Mouse (Mus musculus): Measurements from ENCODE around the gene Tmem235. TPM values are rescaled to one million over a fixed set of nuclear protein-coding genes. Genes with fewer than 3 reads are reported as not detected.
"Not testable (repeated sequence)": the region's sequence is repeated elsewhere in the genome, so short reads cannot be mapped to it uniquely, and the experiment has no call there.

The Tmem235 gene
- total RNA-seq, 1 experiment: 0.36 TPM

- in situ Hi-C loops (cut with MboI; ENCODE audit: low sequenced_read_pairs in 2 of 2, unreplicated experiment in 2 of 2): no loop called here
- no peak for DNase-seq (ENCODE audit: low read depth, low spot score)
- Histone ChIP-seq H3K36me3 (ENCODE audit: control insufficient read depth, insufficient read depth, low read length, poor library complexity, severe bottlenecking) (no peaks in the 10 kb centered on the region), H3K4me3 (ENCODE audit: insufficient read depth in 1 of 2, low read depth in 1 of 2, low read length in 2 of 2, poor library complexity in 1 of 2, severe bottlenecking in 1 of 2) (no peak overlapping the region), H3K9ac (ENCODE audit: insufficient read depth, low read depth, low read length, poor library complexity, severe bottlenecking) (peak overlapping the region; percentile 14; the same call in 1 of the 2 replicates), H3K4me1 (ENCODE audit: control insufficient read depth in 2 of 2, insufficient read depth in 2 of 2, low read length in 2 of 2, poor library complexity in 1 of 2) (peaks cover 7 to 16% of the 10 kb centered on the region in 2 experiments), H3K27ac (ENCODE audit: insufficient read depth, low read depth, low read length, poor library complexity, severe bottlenecking) (no peak overlapping the region), H3K9me3 (ENCODE audit: control insufficient read depth, insufficient read depth, low read depth, low read length) (no peaks in the 10 kb centered on the region)
- no peak for TF ChIP-seq ZC3H11A (IDR thresholded peaks at IDR 0.05; ENCODE audit: borderline replicate concordance, low read depth, low read length)
- no peak for TF ChIP-seq HCFC1 (IDR thresholded peaks at IDR 0.05; ENCODE audit: borderline replicate concordance, insufficient read depth, low read length)
- TF ChIP-seq MAFK (IDR thresholded peaks at IDR 0.05; ENCODE audit: insufficient read depth, low read depth, low read length): no peak
- TF ChIP-seq ZNF384 (IDR thresholded peaks at IDR 0.05; ENCODE audit: low read depth, low read length): no peak
- no peak for TF ChIP-seq CHD2 (IDR thresholded peaks at IDR 0.05; ENCODE audit: low read depth, low read length)
These were observed 31.5 kb upstream of the Tmem235 start for GRCm38 (mm10) chr11:117828888-117829604.

GRCm38 (mm10) chr11:117829671-117830215 is 30.8 kb upstream of the Tmem235 start:
- no peak for DNase-seq (ENCODE audit: low read depth, low spot score)
- H3K9me3 ChIP-seq (ENCODE audit: control insufficient read depth, insufficient read depth, low read depth, low read length): no peaks in the 10 kb centered on the region
- TF ChIP-seq CHD2 (IDR thresholded peaks at IDR 0.05; ENCODE audit: low read depth, low read length): no peak
- no peak for TF ChIP-seq HCFC1 (IDR thresholded peaks at IDR 0.05; ENCODE audit: borderline replicate concordance, insufficient read depth, low read length)
- TF ChIP-seq MAFK (IDR thresholded peaks at IDR 0.05; ENCODE audit: insufficient read depth, low read depth, low read length): no peak
- no peak for TF ChIP-seq ZNF384 (IDR thresholded peaks at IDR 0.05; ENCODE audit: low read depth, low read length)
- H3K4me1 ChIP-seq (ENCODE audit: control insufficient read depth in 2 of 2, insufficient read depth in 2 of 2, low read length in 2 of 2, poor library complexity in 1 of 2): peaks cover 7 to 13% of the 10 kb centered on the region in 2 experiments
- in situ Hi-C loops (cut with MboI; ENCODE audit: low sequenced_read_pairs in 2 of 2, unreplicated experiment in 2 of 2): no loop called here
- H3K4me3 ChIP-seq (ENCODE audit: insufficient read depth in 1 of 2, low read depth in 1 of 2, low read length in 2 of 2, poor library complexity in 1 of 2, severe bottlenecking in 1 of 2): no peak overlapping the region
- no peak overlapping the region for H3K27ac ChIP-seq (ENCODE audit: insufficient read depth, low read depth, low read length, poor library complexity, severe bottlenecking)
- no peaks in the 10 kb centered on the region for H3K36me3 ChIP-seq (ENCODE audit: control insufficient read depth, insufficient read depth, low read length, poor library complexity, severe bottlenecking)
- no peak overlapping the region for H3K9ac ChIP-seq (ENCODE audit: insufficient read depth, low read depth, low read length, poor library complexity, severe bottlenecking)

- Histone ChIP-seq H3K36me3 (ENCODE audit: control insufficient read depth, insufficient read depth, low read length, poor library complexity, severe bottlenecking) (no peaks in the 10 kb centered on the region), H3K9me3 (ENCODE audit: control insufficient read depth, insufficient read depth, low read depth, low read length) (no peaks in the 10 kb centered on the region), H3K9ac (ENCODE audit: insufficient read depth, low read depth, low read length, poor library complexity, severe bottlenecking) (no peak overlapping the region), H3K4me3 (ENCODE audit: insufficient read depth in 1 of 2, low read depth in 1 of 2, low read length in 2 of 2, poor library complexity in 1 of 2, severe bottlenecking in 1 of 2) (no peak overlapping the region), H3K4me1 (ENCODE audit: control insufficient read depth in 2 of 2, insufficient read depth in 2 of 2, low read length in 2 of 2, poor library complexity in 1 of 2) (peaks cover 7 to 13% of the 10 kb centered on the region in 2 experiments), H3K27ac (ENCODE audit: insufficient read depth, low read depth, low read length, poor library complexity, severe bottlenecking) (no peak overlapping the region)
- TF ChIP-seq HCFC1 (IDR thresholded peaks at IDR 0.05; ENCODE audit: borderline replicate concordance, insufficient read depth, low read length) (no peak), ZNF384 (IDR thresholded peaks at IDR 0.05; ENCODE audit: low read depth, low read length) (no peak), CHD2 (IDR thresholded peaks at IDR 0.05; ENCODE audit: low read depth, low read length) (no peak), MAFK (IDR thresholded peaks at IDR 0.05; ENCODE audit: insufficient read depth, low read depth, low read length) (no peak), ZC3H11A (IDR thresholded peaks at IDR 0.05; ENCODE audit: borderline replicate concordance, low read depth, low read length) (no peak)
- in situ Hi-C loops (cut with MboI; ENCODE audit: low sequenced_read_pairs in 2 of 2, unreplicated experiment in 2 of 2): no loop called here
- DNase-seq (ENCODE audit: low read depth, low spot score): no peak
These were observed 30.2 kb upstream of the Tmem235 start for GRCm38 (mm10) chr11:117830401-117830800.

- Histone ChIP-seq H3K4me3 (ENCODE audit: insufficient read depth in 1 of 2, low read depth in 1 of 2, low read length in 2 of 2, poor library complexity in 1 of 2, severe bottlenecking in 1 of 2) (peak overlapping the region; percentile 62 to 74), H3K36me3 (ENCODE audit: control insufficient read depth, insufficient read depth, low read length, poor library complexity, severe bottlenecking) (no peaks in the 10 kb centered on the region), H3K4me1 (ENCODE audit: control insufficient read depth in 2 of 2, insufficient read depth in 2 of 2, low read length in 2 of 2, poor library complexity in 1 of 2) (peaks cover 8 to 21% of the 10 kb centered on the region in 2 experiments), H3K9me3 (ENCODE audit: control insufficient read depth, insufficient read depth, low read depth, low read length) (no peaks in the 10 kb centered on the region), H3K27ac (ENCODE audit: insufficient read depth, low read depth, low read length, poor library complexity, severe bottlenecking) (no peak overlapping the region), H3K9ac (ENCODE audit: insufficient read depth, low read depth, low read length, poor library complexity, severe bottlenecking) (peak overlapping the region; percentile 46)
- TF ChIP-seq CHD2 (IDR thresholded peaks at IDR 0.05; ENCODE audit: low read depth, low read length) (no peak), ZNF384 (IDR thresholded peaks at IDR 0.05; ENCODE audit: low read depth, low read length) (no peak), MAFK (IDR thresholded peaks at IDR 0.05; ENCODE audit: insufficient read depth, low read depth, low read length) (no peak), HCFC1 (IDR thresholded peaks at IDR 0.05; ENCODE audit: borderline replicate concordance, insufficient read depth, low read length) (0 out of 2 replicates have a peak, but pooled peaks have one; percentile 21), ZC3H11A (IDR thresholded peaks at IDR 0.05; ENCODE audit: borderline replicate concordance, low read depth, low read length) (0 out of 2 replicates have a peak, but pooled peaks have one; percentile 6)
- in situ Hi-C loops (cut with MboI; ENCODE audit: low sequenced_read_pairs in 2 of 2, unreplicated experiment in 2 of 2): no loop called here
- peak; percentile 97 for DNase-seq (ENCODE audit: low read depth, low spot score)
These were observed 28.2 kb upstream of the Tmem235 start for GRCm38 (mm10) chr11:117832086-117832969.

GRCm38 (mm10) chr11:117833509-117833908 is 27.0 kb upstream of the Tmem235 start:
- H3K9me3 ChIP-seq (ENCODE audit: control insufficient read depth, insufficient read depth, low read depth, low read length); DNase-seq (ENCODE audit: low read depth, low spot score); H3K4me3 ChIP-seq (ENCODE audit: insufficient read depth in 1 of 2, low read depth in 1 of 2, low read length in 2 of 2, poor library complexity in 1 of 2, severe bottlenecking in 1 of 2); H3K9ac ChIP-seq (ENCODE audit: insufficient read depth, low read depth, low read length, poor library complexity, severe bottlenecking); H3K36me3 ChIP-seq (ENCODE audit: control insufficient read depth, insufficient read depth, low read length, poor library complexity, severe bottlenecking); in situ Hi-C loops (cut with MboI; ENCODE audit: low sequenced_read_pairs in 2 of 2, unreplicated experiment in 2 of 2); H3K27ac ChIP-seq (ENCODE audit: insufficient read depth, low read depth, low read length, poor library complexity, severe bottlenecking): not testable (repeated sequence)
- H3K4me1 ChIP-seq (ENCODE audit: control insufficient read depth in 2 of 2, insufficient read depth in 2 of 2, low read length in 2 of 2, poor library complexity in 1 of 2): peaks cover 8 to 18% of the 10 kb centered on the region in 2 experiments

Measured in ES-E14 (cell line).